Mouse (Mus musculus) stomach, postnatal 0 days (tissue): ENCODE measurements around the gene Rae1.

Experiments
- CTCF ChIP-seq: IDR thresholded peaks from 2 replicates; pipeline ENCODE4 v1.5.1; 2016; ENCODE audit warnings: antibody characterized with exemption, low read depth, mild to moderate bottlenecking, moderate library complexity
- EP300 ChIP-seq: optimal IDR thresholded peaks from 2 replicates; pipeline ENCODE3; 2016; ENCODE audit warnings: antibody characterized with exemption

DNA sequence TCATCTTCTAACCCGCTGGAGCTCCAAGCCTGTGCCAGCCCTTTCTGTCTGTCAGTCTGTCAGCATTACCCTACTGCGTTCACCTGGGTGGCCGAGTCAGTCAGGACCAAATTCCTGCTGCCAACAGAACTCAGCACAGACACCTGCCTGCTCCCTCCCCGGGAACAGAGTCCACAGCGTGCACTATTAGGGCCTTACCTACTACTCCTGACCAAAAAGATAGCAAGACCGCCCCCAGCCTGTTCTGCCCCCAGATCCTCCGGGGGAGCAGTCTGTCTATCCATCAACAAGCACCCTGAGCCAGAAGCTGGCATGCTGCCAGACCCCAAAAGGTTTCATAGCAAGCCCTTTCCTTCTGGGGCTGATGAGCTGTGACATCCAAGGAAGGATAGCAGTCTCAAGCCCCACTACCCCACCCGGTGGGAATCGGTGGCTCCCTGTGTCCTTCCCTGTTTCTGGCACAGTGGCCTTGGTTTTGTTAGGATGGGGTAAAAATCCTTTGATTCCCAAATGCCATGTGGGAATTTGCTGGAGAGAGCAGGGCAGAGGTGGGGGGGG is 49.7 kb upstream of the Rae1 start:
- TF ChIP-seq CTCF = no peak
- no peak for TF ChIP-seq EP300
